Comparison of ENCODE assay signal across 8 mouse cellular contexts in genomic region chr19:4100718-4101261, GRCm38 (mm10). TPM values are rescaled to one million over a fixed set of nuclear protein-coding genes. Genes with fewer than 3 reads are reported as not detected.
DNase-seq lines count a peak whose midpoint lies in the region; ATAC-seq and TF ChIP-seq lines count a peak whose summit lies in the region.

No protein-coding gene starts in this region.

- H3K4me2 ChIP-seq in kidney, embryonic 15.5 days: peak overlapping the region; percentile 81
- H3K4me2 ChIP-seq in forebrain, embryonic 16.5 days (ENCODE audit: low read length): peak overlapping the region; percentile 64
- peak overlapping the region; percentile 82 for H3K4me2 ChIP-seq in intestine, embryonic 16.5 days (ENCODE audit: low read depth, low read length)
- peak overlapping the region; percentile 90 for H3K4me2 ChIP-seq in liver, embryonic 14.5 days (ENCODE audit: low read depth)

- TF ChIP-seq EP300 in liver, embryonic 14.5 days (IDR thresholded peaks at IDR 0.05; ENCODE audit: low read depth): no peak

- H3K27ac ChIP-seq in kidney, embryonic 15.5 days: peak overlapping the region; percentile 6; the same call in 1 of the 2 replicates
- no peak overlapping the region for H3K27ac ChIP-seq in forebrain, embryonic 16.5 days (ENCODE audit: low read length)
- H3K27ac ChIP-seq in intestine, embryonic 16.5 days (ENCODE audit: low read length): no peak overlapping the region
- H3K27ac ChIP-seq in liver, embryonic 14.5 days: no peak overlapping the region

- peak overlapping the region; percentile 43 for H3K9ac ChIP-seq in kidney, embryonic 15.5 days
- H3K9ac ChIP-seq in forebrain, embryonic 16.5 days (replicated peaks; ENCODE audit: low read depth, low read length): peak overlapping the region; percentile 62
- peak overlapping the region; percentile 71 for H3K9ac ChIP-seq in intestine, embryonic 16.5 days (ENCODE audit: low read depth, low read length)
- H3K9ac ChIP-seq in liver, embryonic 14.5 days (replicated peaks): no peak overlapping the region

- TF ChIP-seq CTCF in liver, embryonic 14.5 days (IDR thresholded peaks at IDR 0.05; ENCODE audit: low read depth): no peak

- peak overlapping the region; percentile 65 for H3K4me3 ChIP-seq in kidney, embryonic 15.5 days (replicated peaks)
- peak overlapping the region; percentile 58 for H3K4me3 ChIP-seq in forebrain, embryonic 16.5 days (replicated peaks; ENCODE audit: low read length)
- H3K4me3 ChIP-seq in intestine, embryonic 16.5 days (ENCODE audit: low read length): peak overlapping the region; percentile 53
- H3K4me3 ChIP-seq in liver, embryonic 14.5 days (ENCODE audit: insufficient read depth in 1 of 2, low read depth in 2 of 2, low read length in 2 of 2): peak overlapping the region; percentile 55 to 58

- 2% methylated on average over 52 of the region's 52 CpGs for whole genome bisulfite sequencing in kidney, embryonic 15.5 days
- WGBS in forebrain, embryonic 16.5 days: under 1% methylated on average over 44 of the region's 52 CpGs
- 2% methylated on average over 52 of the region's 52 CpGs for WGBS in intestine, embryonic 16.5 days
- 2% methylated on average over 52 of the region's 52 CpGs for WGBS in liver, embryonic 14.5 days (ENCODE audit: insufficient replicate concordance)

- peaks cover 34% of the 10 kb centered on the region for H3K27me3 ChIP-seq in kidney, embryonic 15.5 days
- peaks cover 6% of the 10 kb centered on the region for H3K27me3 ChIP-seq in forebrain, embryonic 16.5 days (replicated peaks; ENCODE audit: control insufficient read depth, insufficient read depth, low read length)
- H3K27me3 ChIP-seq in intestine, embryonic 16.5 days (replicated peaks; ENCODE audit: control insufficient read depth, insufficient read depth, low read length): 0 out of 2 replicates have a peak, but pooled peaks cover 4% of the 10 kb centered on the region
- H3K27me3 ChIP-seq in liver, embryonic 14.5 days (ENCODE audit: control insufficient read depth, insufficient read depth, low read length): peaks cover 28% of the 10 kb centered on the region

- no peaks in the 10 kb centered on the region for H3K9me3 ChIP-seq in kidney, embryonic 15.5 days (replicated peaks)
- H3K9me3 ChIP-seq in forebrain, embryonic 16.5 days (ENCODE audit: control insufficient read depth, low read length): no peaks in the 10 kb centered on the region
- no peaks in the 10 kb centered on the region for H3K9me3 ChIP-seq in intestine, embryonic 16.5 days (ENCODE audit: control insufficient read depth, low read length)
- no peaks in the 10 kb centered on the region for H3K9me3 ChIP-seq in liver, embryonic 14.5 days (ENCODE audit: control insufficient read depth, low read length)

- peaks cover 7% of the 10 kb centered on the region; the same call in 1 of the 2 replicates for H3K36me3 ChIP-seq in kidney, embryonic 15.5 days
- no peaks in the 10 kb centered on the region for H3K36me3 ChIP-seq in forebrain, embryonic 16.5 days (ENCODE audit: control insufficient read depth, insufficient read depth)
- H3K36me3 ChIP-seq in intestine, embryonic 16.5 days (ENCODE audit: control insufficient read depth, insufficient read depth, low read length): no peaks in the 10 kb centered on the region
- no peaks in the 10 kb centered on the region for H3K36me3 ChIP-seq in liver, embryonic 14.5 days (replicated peaks; ENCODE audit: control insufficient read depth, insufficient read depth, low read depth)

- no peak for DNase-seq in kidney, adult 18-20 months
- DNase-seq in adrenal gland, postnatal 36 days: peak; percentile 72 to 73
- no peak for DNase-seq in liver, embryonic 14.5 days (ENCODE audit: low read depth in 3 of 3, low spot score in 3 of 3)
- peak; percentile 83 for DNase-seq in retina, embryonic 14.5 days (ENCODE audit: low spot score)
- no peak for DNase-seq in urinary bladder, postnatal 36 days (ENCODE audit: low spot score in 2 of 2)

- no peak for ATAC-seq in kidney, embryonic 15.5 days (replicated peaks; ENCODE audit: low FRiP score)
- peak; percentile 4; the same call in 1 of the 2 replicates for ATAC-seq in forebrain, embryonic 16.5 days
- ATAC-seq in intestine, embryonic 16.5 days: no peak
- no peak for ATAC-seq in liver, embryonic 14.5 days (ENCODE audit: insufficient read depth)

- peaks cover 58% of the 10 kb centered on the region for H3K4me1 ChIP-seq in kidney, embryonic 15.5 days
- peaks cover 43% of the 10 kb centered on the region for H3K4me1 ChIP-seq in forebrain, embryonic 16.5 days (replicated peaks; ENCODE audit: control insufficient read depth, insufficient read depth, low read length)
- H3K4me1 ChIP-seq in intestine, embryonic 16.5 days (ENCODE audit: control insufficient read depth, insufficient read depth, low read length): peaks cover 35% of the 10 kb centered on the region
- peaks cover 24 to 29% of the 10 kb centered on the region in 2 experiments for H3K4me1 ChIP-seq in liver, embryonic 14.5 days (replicated peaks; ENCODE audit: control insufficient read depth in 2 of 2, insufficient read depth in 2 of 2, low read length in 1 of 2)

RNA-seq across cellular contexts. Expression of gene Pitpnm1, which starts 1.0 kb away (rescaled TPM):
- 14.0 and 15.8 TPM in 2 replicates for polyA plus RNA-seq in kidney, embryonic 15.5 days (2015; fragmentation: Nextera tagmentation; extraction: Ambion mirVana)
- 100 to 1,000 TPM in 1 of 2 experiments, 10 to 100 TPM in 1; 59.7 to 158 TPM for total RNA-seq in adrenal gland, postnatal 36 days (2021)
- polyA plus RNA-seq in forebrain, embryonic 16.5 days (2015; fragmentation: Nextera tagmentation; extraction: Ambion mirVana): 49.6 and 75.5 TPM in 2 replicates
- 17.5 and 19.7 TPM in 2 replicates for polyA plus RNA-seq in intestine, embryonic 16.5 days (2015; fragmentation: Nextera tagmentation; extraction: Ambion mirVana)
- 6.1 and 7.1 TPM in 2 replicates for polyA plus RNA-seq in liver, embryonic 14.5 days (2012; rRNA removed)
- polyA plus RNA-seq in liver, embryonic 14.5 days (2014; fragmentation: Nextera tagmentation; extraction: Ambion mirVana): 3.4 TPM in 2 replicates

RNA-seq across cellular contexts. Expression of gene Cdk2ap2, which starts 3.8 kb away (rescaled TPM):
- 116 and 117 TPM in 2 replicates for polyA plus RNA-seq in kidney, embryonic 15.5 days (2015; fragmentation: Nextera tagmentation; extraction: Ambion mirVana)
- total RNA-seq in adrenal gland, postnatal 36 days (2021): 100 to 1,000 TPM; 109 to 132 TPM
- polyA plus RNA-seq in forebrain, embryonic 16.5 days (2015; fragmentation: Nextera tagmentation; extraction: Ambion mirVana): 76.6 and 80.3 TPM in 2 replicates
- 159 TPM in 2 replicates for polyA plus RNA-seq in intestine, embryonic 16.5 days (2015; fragmentation: Nextera tagmentation; extraction: Ambion mirVana)
- polyA plus RNA-seq in liver, embryonic 14.5 days (2012; rRNA removed): 52.5 and 64.8 TPM in 2 replicates
- polyA plus RNA-seq in liver, embryonic 14.5 days (2014; fragmentation: Nextera tagmentation; extraction: Ambion mirVana): 99.9 and 101 TPM in 2 replicates

RNA-seq across cellular contexts. Expression of gene Cabp2, which starts 19.4 kb away (rescaled TPM):
- polyA plus RNA-seq in kidney, embryonic 15.5 days (2015; fragmentation: Nextera tagmentation; extraction: Ambion mirVana): 0.22 and 0.84 TPM in 2 replicates
- total RNA-seq in adrenal gland, postnatal 36 days (2021): not detected
- polyA plus RNA-seq in forebrain, embryonic 16.5 days (2015; fragmentation: Nextera tagmentation; extraction: Ambion mirVana): not detected in 2 replicates
- polyA plus RNA-seq in intestine, embryonic 16.5 days (2015; fragmentation: Nextera tagmentation; extraction: Ambion mirVana): 2.1 and 3.1 TPM in 2 replicates
- polyA plus RNA-seq in liver, embryonic 14.5 days (2012; rRNA removed): 0.16 and 0.17 TPM in 2 replicates
- polyA plus RNA-seq in liver, embryonic 14.5 days (2014; fragmentation: Nextera tagmentation; extraction: Ambion mirVana): 0.20 and 0.44 TPM in 2 replicates

RNA-seq across cellular contexts. Expression of gene Aip, which starts 24.9 kb away (rescaled TPM):
- 98.0 and 108 TPM in 2 replicates for polyA plus RNA-seq in kidney, embryonic 15.5 days (2015; fragmentation: Nextera tagmentation; extraction: Ambion mirVana)
- total RNA-seq in adrenal gland, postnatal 36 days (2021): 100 to 1,000 TPM; 104 to 124 TPM
- polyA plus RNA-seq in forebrain, embryonic 16.5 days (2015; fragmentation: Nextera tagmentation; extraction: Ambion mirVana): 91.4 and 91.6 TPM in 2 replicates
- polyA plus RNA-seq in intestine, embryonic 16.5 days (2015; fragmentation: Nextera tagmentation; extraction: Ambion mirVana): 78.4 and 81.2 TPM in 2 replicates
- polyA plus RNA-seq in liver, embryonic 14.5 days (2012; rRNA removed): 28.8 and 33.2 TPM in 2 replicates
- 29.4 TPM in 2 replicates for polyA plus RNA-seq in liver, embryonic 14.5 days (2014; fragmentation: Nextera tagmentation; extraction: Ambion mirVana)

RNA-seq across cellular contexts. Expression of gene Gpr152, which starts 38.8 kb away (rescaled TPM):
- not detected in 2 replicates for polyA plus RNA-seq in kidney, embryonic 15.5 days (2015; fragmentation: Nextera tagmentation; extraction: Ambion mirVana)
- under 1 TPM in 1 of 2 experiments, not detected in 1; 0.10 TPM for total RNA-seq in adrenal gland, postnatal 36 days (2021)
- polyA plus RNA-seq in forebrain, embryonic 16.5 days (2015; fragmentation: Nextera tagmentation; extraction: Ambion mirVana): not detected in 2 replicates
- 0.04 TPM in 1 of 2 replicates, not detected in the other for polyA plus RNA-seq in intestine, embryonic 16.5 days (2015; fragmentation: Nextera tagmentation; extraction: Ambion mirVana)
- polyA plus RNA-seq in liver, embryonic 14.5 days (2012; rRNA removed): not detected in 2 replicates
- not detected in 2 replicates for polyA plus RNA-seq in liver, embryonic 14.5 days (2014; fragmentation: Nextera tagmentation; extraction: Ambion mirVana)

Comparison
In these comparisons a context has a peak if more than half of its experiments do, and no peak if none do; other contexts are left out.
1. DNase-seq: peak in adrenal gland, postnatal 36 days (2 of 2) and retina, embryonic 14.5 days (single experiment); none in kidney, adult 18-20 months (single experiment), liver, embryonic 14.5 days (0 of 3) and urinary bladder, postnatal 36 days (0 of 2).
2. Peak in every context shown above with its lines, with median percentiles within 50 percentile points of each other: H3K4me2 ChIP-seq and H3K4me3 ChIP-seq.